Mouse (Mus musculus) gastrocnemius, postnatal 4 days (tissue): ENCODE data around the gene Smug1. TPM values are rescaled to one million over a fixed set of nuclear protein-coding genes. Genes with fewer than 3 reads are reported as not detected.

Experiments used
- DNase-seq, 2 experiments: peaks; one replicate each; pipeline ENCODE4 v3.0.0; 2021 to 2022; ENCODE audit warnings: low spot score in 2 of 2, mixed read lengths in 2 of 2
- total RNA-seq, 2 experiments: library from RNA; stranded (reverse); gene quantifications; 2 replicates each; pipeline ENCODE4 v1.2.3; 2021

The Smug1 gene
- total RNA-seq, 2 experiments from 2014 or later: 13.9 to 15.4 TPM

DNA sequence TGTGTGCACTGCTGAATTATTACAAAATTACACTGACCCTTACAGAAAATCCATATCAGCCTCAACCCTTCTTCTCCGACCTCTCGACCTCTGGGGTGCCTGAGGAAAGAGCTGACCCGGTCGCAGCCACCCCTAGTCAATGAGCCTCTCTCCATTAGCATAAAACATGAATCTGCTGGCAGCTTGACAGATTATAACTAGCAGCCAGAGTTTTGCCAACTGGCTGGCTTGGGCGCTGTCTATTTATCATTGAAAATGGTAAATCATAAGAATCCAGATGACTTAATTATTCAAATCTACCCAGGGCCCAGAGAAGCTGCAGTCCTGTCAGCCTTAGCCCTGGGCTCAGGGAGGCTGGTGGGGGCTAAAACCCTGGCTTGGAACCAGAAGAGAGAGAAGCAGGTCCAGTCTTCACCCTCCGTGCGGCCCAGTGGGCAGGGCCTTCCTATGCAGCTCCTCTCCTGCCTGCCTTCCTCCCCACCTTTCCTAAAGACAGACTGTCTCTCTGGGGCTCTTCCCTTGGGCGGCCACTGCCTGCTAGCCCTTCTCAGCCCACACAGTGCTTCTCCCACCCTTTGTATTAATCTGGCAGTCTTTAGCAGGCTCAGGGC, 58.7 kb downstream of the Smug1 start:
- no peak for DNase-seq

DNA sequence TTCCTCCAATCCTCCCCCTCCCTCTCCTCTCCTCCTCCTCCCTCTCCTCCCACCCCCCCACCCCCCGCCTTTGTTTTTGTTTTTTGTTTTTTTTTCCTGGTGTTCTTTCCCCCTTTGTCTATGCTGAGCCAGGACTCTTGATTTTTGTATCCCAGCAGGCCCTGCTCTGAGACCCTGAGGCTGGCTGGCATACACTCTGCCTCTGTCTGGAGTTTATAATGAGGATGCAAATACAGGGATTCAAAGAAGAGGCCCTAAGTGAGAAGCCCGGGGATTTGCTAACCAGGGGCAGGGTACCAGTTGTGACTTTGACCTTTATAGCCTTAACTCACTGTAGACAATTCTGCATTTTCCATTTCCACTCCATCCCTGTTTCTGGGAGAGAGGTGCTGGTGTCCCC, 60.7 kb downstream of the Smug1 start:
- DNase-seq: no peak

Other genes with a start within 250 kb of the Smug1 start
- not detected for gene Hoxc13, start 246.0 kb downstream of the Smug1 start, total RNA-seq
- not detected for gene Hoxc12, start 230.3 kb downstream of the Smug1 start, total RNA-seq
- 10 to 100 TPM; 11.0 to 12.0 TPM for gene Hoxc11, start 212.7 kb downstream of the Smug1 start, total RNA-seq
- 10 to 100 TPM; 45.2 to 46.4 TPM for gene Hoxc10, start 200.3 kb downstream of the Smug1 start, total RNA-seq
- gene Hoxc5, start 199.6 kb downstream of the Smug1 start, total RNA-seq: 1 to 10 TPM; 4.1 to 5.0 TPM
- gene Hoxc9, start 190.7 kb downstream of the Smug1 start, total RNA-seq: 1 to 10 TPM; 8.4 to 8.6 TPM
- 1 to 10 TPM; 3.2 to 3.3 TPM for gene Hoxc8, start 176.5 kb downstream of the Smug1 start, total RNA-seq
- 10 to 100 TPM; 12.7 to 12.8 TPM for gene Hoxc6, start 168.8 kb downstream of the Smug1 start, total RNA-seq
- gene Hoxc4, start 148.2 kb downstream of the Smug1 start, total RNA-seq: 1 to 10 TPM; 6.9 to 8.2 TPM
- 100 to 1,000 TPM in 1 of 2 experiments, 10 to 100 TPM in 1; 97.9 to 100 TPM for gene Cbx5, start 72.7 kb upstream of the Smug1 start, total RNA-seq
- 100 to 1,000 TPM; 295 to 303 TPM for gene Hnrnpa1, start 73.3 kb upstream of the Smug1 start, total RNA-seq
- 1 to 10 TPM in 1 of 2 experiments, under 1 TPM in 1; 0.61 to 1.5 TPM for gene Nfe2, start 91.3 kb upstream of the Smug1 start, total RNA-seq
- 10 to 100 TPM; 72.8 to 78.4 TPM for gene Copz1, start 105.6 kb upstream of the Smug1 start, total RNA-seq
- gene Gpr84, start 143.5 kb upstream of the Smug1 start, total RNA-seq: under 1 TPM; 0.16 to 0.20 TPM
- 10 to 100 TPM; 62.1 to 70.0 TPM for gene Zfp385a, start 173.0 kb upstream of the Smug1 start, total RNA-seq
- 10 to 100 TPM; 65.8 to 68.1 TPM for gene Itga5, start 199.7 kb upstream of the Smug1 start, total RNA-seq